Mouse (Mus musculus) lung, postnatal 14 days (tissue): ENCODE results near the gene Pcp4l1.
"Not testable (repeated sequence)": the region's sequence is repeated elsewhere in the genome, so short reads cannot be mapped to it uniquely, and the experiment has no call there.

Experiments used
- DNase-seq: peaks from one replicate; pipeline ENCODE4 v3.0.0; 2021

The Pcp4l1 gene

DNA sequence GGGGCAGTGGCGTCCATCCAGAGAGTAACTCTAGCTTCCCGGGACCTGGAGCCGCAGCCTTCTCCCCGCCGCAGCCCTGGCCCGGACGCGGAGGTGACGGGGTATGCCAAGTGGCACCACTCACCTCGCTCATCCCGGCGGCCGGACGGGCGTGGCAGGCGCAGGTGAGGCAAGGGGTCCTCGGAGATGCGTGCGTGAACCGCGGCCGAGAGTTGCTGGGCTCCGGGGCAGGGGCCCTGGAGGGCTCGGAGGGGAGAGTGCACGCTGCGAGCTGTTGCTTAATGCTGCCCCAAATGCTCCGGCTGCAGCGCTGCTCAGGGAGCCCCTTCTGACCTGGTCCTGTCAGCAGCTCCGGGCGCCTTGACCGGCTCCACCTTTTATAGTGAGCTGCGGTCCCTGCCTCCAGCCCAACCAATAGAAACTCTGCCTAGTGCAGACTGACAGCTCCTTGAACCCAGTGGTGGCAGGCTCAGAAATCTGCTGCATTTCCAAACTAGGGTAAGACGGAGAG is at the start of gene Pcp4l1:
Gene Pcp4l1 (minus strand): TSS at position 382 of the 511 bp plus-strand sequence.
- peak; percentile 57 for DNase-seq

DNA sequence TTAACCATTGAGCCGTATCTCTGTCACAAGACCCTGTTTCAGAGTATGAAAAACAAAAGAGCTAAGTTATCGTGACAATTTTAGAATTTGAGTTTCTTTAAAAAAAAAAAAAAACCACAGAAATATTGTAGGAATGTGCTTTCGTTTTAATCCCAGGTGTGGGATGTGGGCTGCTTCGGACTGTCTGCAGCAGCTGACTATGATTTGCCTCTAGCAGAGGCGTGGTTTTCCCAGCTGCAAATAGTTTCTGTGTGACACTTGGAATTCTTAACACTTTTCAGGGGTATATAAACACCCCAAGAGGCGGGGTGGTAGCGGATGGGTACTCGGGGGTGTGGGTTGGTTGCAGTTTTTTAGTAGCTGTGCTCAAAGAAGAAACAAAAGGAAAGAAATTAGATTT is 49.3 kb upstream of the Pcp4l1 start:
- no peak for DNase-seq

DNA sequence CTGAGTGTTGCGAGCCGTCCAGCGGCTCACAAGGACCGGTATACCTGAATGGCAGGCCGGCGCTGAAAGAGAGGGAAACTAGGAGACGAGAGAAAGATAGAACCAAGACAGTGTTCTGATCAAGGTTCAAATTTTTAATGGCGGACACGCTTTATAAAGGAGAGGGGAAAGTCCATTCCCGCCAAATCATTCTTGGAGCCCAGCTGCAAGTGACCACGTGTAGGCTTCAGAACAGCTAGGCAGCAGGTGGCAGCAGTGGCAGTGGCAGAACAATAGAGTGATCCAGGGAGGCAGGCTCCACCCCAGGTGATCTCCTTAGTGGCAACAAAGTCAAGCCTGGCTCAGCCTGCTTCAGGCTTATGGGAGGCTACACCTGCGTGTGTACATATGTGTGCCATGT is 45.9 kb upstream of the Pcp4l1 start:
- DNase-seq, result not testable (repeated sequence)

DNA sequence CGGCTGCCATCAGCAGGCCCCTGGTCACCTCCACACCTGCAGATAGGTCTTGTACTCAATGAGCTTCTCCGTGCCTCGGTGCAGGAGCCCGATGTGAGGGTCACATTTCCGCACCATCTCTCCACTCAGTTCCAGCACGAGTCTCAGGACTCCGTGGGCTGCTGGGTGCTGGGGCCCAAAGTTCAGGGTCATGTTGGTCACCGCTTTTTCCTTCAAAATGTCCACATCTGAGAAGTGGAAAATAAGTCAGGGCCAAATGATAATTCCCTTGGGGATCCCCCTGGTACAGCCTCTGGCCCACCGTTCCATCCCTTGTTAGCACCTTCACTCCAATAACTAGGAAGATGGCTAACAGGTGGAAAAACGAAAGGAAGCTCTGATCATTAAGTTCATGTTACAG is 44.8 kb upstream of the Pcp4l1 start:
- no peak for DNase-seq

DNA sequence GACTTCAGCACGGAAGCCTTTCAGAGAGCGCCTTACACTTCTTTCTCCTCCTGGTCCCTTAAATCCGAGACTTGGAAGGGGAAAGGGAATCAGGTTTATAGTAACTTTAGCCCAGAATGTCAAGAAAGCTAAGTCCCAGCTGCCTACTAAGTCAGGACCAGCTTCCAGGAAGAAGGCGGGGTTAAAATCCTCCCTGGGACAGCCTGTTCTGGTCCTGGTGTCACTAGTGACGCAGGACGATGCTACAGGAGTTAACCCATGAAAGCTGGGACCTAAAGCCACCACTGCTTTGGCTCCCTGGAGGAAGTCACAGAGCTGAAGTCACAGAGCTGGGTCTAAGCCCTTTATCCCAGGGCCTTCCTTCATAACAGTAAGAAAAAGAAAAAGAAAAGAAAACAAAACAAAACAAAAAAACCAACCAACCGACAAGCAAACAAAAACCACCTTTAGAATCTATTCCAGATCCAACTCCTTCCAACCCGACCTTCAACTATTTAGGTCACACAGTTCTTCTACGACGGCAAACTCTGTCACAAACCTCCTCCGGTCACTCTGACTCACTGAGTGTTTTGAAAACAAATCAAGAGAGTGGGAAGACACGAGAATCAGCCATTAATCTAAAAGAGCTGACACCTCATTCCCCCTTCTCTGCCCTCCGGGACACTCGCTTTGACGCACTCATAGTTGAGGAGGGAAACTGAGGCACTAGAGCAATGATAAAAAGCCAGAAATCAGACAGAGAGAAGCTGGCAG is 44.1 kb upstream of the Pcp4l1 start:
- DNase-seq, result no peak

DNA sequence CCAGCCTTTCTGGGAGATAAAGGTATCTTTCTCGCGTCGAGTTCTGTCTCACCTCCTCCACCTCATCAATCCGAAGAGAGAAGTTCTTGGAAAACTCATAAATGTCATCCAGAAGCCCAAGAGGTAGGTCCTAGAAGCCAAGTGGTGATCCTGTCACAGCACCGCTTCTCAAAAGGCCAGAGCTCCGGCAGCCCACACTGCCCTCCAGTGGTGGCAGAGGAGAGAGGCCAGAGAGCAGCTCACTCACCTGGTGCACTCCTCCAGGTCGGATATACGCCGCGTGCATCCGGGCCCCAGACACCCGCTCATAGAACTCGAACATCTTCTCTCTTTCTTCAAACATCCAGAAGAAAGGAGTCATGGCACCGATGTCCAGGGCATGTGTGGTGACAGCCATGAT is 42.4 kb upstream of the Pcp4l1 start:
- peak; percentile 73 for DNase-seq

DNA sequence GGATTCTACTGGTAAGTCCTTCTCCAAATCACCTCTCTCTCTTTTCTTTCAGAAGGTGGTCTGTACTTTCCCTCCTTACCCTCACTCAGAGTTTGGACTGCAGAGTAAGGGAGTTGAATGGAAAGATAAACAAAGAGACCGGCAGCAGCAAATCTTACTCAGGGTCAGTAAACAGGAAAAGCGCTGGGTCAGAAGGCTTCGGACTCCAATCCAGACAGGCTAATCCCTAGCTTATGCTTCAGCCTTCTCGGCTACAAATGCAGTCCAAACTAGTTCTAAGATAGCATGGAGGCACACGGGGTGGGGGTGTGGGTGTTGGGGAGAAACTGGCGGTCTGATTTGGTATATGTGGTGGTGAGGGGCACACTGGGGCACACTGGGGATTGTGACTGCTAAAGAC is 41.4 kb upstream of the Pcp4l1 start:
- DNase-seq, result no peak

DNA sequence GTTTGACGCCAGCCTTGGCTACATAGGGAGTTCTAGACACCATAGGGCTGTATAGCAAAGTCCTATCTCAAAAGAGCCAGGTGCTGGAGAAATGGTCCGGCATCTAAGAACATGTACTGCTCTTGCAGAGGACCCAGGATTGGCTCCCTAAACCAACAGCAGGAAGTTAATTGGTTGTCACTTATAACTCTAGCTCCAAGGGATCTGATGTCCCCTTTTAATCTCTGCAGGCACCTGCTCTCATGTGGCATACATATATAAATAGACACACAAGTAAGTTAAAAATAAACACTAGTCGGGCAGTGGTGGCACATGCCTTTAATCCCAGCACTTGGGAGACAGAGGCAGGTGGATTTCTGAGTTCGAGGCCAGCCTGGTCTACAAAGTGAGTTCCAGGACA is 39.7 kb upstream of the Pcp4l1 start:
- DNase-seq, result no peak

DNA sequence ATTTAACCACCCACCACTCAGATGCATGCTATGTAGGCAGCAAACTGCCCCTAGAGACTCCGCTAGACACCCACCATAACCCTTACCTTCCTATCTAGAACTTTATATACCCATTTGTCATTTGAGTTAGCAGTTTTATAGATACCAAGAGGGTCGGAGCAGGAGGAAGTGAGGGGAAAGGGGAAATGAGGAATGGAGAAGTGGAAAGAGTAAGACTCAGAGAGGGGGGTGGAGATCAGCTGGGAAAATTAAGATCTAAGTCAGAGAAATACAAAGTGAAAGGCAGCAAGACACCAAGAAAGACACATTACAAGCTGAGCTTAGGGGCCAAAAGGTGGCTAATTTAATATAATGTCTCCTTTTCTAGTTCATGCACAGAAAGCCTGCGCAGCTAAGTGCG is 38.5 kb upstream of the Pcp4l1 start:
- DNase-seq, result no peak

DNA sequence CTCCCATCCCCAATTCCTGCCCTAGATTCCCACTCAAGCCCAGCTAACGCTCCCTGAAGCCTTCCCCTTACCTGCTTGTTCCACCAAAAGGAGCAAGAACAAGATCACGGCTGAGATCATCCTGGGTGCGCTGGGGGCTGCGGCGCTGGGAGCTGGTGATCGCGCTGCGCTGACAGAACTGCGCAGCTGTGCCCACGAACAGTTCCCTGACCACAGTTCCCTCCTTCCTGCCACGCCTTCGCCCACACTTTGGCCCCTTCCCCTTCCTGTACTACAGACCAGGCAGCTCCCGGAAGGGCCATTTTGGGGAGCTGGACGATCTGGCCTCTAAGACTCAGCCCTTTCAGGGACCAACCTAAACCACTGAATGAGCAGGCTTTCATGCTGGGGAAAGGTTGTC is 38.1 kb upstream of the Pcp4l1 start, which contains the start of gene Fcer1g:
Gene Fcer1g (minus strand): TSS at position 240 of the 400 bp plus-strand sequence.
- DNase-seq, result no peak

DNA sequence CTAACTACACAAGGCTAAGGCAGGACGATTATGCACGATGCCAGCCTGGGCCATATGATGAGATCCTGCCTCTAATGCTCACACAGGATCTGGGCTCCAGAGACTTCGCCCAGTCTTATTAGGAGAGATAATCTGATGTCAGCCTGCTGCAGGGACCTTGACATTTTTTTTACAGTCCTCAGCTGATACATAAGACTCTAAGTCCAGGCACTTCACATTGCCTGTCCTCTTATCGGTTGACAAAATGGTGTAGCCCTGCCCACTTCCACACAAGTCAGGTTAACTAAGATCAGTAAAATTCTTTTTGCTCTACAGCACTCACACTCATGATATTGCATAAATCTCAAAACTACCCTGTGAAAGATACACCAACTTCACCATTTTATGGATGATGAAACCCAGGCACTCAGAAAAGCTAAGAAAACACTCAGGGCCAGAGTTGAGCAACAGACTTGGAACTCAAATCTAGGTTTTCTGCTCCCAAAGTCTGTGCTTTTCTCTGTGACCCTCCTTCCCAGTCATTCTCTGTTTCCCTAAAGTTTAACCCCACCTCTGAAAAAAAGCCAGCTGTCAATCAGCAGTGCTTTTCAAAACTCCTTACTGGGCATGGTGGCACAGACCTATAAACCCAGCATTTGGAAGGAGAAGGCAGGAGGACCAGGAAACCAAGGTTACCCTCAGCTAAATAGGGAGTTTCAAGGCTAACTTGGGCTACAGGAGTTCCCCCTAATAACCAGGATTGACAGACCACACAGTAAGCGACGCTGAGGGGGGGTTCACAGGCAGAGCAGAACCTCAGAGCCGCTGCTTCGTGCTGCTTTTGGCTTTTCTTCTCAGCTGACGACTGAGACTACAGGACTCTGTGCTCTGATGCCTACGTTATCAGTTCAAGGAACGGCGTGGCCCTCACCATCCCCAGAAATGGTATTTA is 37.0 kb upstream of the Pcp4l1 start:
- no peak for DNase-seq

DNA sequence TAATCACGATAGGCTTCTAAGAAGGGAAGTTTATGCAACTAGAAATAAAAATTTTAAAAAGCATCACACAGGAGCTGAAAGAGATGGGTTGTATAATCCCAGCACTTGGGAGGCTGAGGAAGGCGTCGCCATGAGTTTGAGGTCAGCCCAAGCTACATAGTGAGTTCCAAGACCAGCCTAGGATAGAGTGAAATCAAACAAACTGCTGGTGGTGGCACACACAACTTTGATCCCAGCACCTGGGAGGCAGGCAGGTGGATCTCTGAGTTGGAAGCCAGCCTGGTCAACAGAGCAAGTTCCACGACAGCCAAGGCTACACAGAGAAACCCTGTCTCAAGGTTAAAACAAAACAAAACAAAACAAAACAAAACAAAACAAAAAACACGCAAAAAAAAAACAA is 36.3 kb upstream of the Pcp4l1 start:
- no peak for DNase-seq

DNA sequence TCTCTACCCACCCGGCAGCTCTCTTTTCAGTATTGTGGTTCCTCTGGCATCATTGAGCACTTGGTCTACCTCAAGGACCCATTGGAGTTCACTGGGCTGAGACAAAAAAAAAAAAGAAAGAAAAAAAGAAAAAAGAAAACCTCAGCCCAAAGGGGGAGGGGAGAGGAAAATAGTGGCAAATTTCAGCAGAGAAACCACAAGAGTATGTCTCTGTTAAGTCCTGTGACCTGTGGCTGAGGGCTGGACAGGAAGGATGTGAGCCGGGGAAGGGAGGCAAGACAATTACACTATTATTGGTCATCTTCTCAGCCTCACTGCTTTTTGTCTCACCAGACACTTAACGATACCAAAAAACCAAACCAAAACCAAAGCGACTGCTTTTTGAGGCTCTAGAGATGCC is 35.8 kb upstream of the Pcp4l1 start:
- DNase-seq, result no peak

DNA sequence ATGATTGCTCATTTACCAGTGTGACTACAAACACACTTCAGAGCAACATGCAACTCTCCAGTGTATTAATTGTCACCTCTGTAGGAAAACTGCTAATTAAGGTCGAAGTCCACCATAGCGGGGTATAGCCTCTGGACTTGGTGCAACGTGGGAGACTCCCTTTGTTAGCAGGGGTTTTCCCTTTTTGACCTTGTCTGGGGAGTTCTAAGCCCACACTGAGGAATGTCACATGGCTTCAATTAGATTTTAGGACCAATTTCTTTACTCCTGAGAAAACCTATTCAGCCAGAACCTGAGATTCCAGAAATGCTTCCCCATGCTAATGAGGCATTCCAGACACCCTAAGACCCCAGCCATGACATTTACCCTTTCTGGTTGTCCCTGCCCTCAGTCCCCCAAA is 34.1 kb upstream of the Pcp4l1 start:
- no peak for DNase-seq

DNA sequence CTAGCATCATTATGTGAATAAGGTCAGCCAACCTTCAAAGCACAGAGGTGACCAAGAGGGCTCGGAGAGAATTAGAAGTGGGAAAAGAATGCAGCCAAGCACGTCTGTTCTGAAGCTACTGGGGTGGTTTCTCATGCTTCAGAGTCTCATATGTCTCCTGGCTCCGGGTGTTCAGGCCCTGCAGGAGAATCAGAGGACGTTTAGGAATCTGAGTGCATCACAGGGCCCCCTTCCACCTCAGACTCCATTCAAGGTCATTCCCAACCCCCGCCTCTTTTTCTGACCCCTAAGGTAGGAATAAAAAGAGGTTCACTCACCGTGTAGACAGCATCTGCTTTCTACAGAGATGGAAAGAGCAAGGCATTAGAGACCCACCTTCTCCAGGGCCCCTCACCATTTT is 33.7 kb upstream of the Pcp4l1 start:
- DNase-seq, result no peak

DNA sequence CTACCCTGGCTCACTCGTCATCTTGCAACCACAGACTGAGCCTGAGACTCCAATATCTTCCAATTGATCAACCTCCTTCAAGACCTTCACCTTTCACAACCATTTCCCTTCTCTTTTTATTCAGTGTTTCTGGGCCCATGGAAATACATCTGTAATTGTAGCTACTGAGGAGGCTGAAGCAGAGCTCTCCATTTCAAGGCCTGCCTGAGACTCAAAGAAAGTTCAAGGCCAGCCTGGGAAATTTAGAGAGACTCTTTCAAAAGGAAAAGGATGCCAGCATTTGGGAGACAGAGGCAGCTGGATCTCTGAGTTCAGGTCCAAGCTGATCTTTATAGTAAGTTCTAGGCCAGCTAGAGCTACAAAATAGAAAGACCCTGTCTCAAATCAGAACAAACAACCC is 31.8 kb upstream of the Pcp4l1 start:
- DNase-seq, result no peak

DNA sequence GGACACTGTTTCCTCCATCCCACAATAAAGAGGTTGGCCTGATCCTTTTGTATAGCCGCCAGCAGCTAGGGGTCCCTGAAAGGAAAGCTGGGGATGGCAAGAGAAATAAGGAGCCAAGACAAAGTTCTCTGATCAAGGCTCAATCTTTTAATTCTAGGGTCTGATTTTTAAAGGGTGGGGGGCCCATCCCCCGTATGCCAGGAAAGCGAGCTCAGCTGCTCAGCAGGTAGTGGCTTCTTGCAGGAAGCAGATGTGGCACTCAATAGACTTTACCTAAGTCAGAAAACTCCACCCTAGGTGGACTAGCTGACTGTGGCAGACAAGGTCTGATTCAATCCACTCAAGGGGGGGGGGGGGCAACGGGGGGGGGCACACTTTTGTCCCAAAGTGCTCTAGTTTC is 30.7 kb upstream of the Pcp4l1 start:
- no peak for DNase-seq

DNA sequence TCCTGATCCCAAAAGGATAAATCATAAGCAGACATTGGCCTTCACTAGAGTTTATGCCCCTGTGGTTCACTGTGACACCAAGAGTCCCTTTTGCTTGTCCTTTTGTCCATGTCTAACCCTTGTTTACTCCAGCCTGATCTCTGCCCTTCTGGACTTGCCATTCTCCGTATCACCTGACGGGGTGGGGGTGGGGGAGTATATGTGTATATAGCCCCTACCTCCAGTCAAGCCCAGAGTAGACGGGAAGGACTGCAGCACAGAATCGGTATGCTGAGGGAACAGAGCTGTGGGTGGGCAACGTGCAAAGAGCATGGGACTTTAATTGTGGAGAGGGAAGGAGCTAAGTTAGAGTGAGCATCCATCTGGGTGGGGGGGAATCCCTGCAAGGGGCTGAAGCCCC is 28.8 kb upstream of the Pcp4l1 start, which contains the start of gene Apoa2:
Gene Apoa2 (plus strand): TSS at position 198 of the 400 bp plus-strand sequence.
- no peak for DNase-seq

DNA sequence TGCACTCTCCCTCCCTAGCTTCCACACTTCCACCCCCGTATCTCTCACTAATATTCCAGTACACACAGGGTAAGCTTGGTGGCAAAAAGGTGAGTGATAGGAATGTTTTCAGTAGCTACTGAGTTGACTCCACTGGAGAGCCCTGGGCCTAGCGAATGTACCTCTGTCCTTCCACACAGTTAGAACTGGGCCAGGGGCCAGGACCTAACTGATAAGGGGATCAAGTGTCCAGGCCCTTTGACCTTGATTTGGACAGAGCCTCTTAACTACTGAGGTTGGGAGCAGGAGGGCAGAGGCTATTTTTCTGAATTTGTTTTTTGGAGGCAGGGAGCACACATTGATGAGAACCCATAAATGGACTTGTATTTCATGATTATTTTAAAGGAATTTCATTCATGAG is 27.7 kb upstream of the Pcp4l1 start:
- no peak for DNase-seq

DNA sequence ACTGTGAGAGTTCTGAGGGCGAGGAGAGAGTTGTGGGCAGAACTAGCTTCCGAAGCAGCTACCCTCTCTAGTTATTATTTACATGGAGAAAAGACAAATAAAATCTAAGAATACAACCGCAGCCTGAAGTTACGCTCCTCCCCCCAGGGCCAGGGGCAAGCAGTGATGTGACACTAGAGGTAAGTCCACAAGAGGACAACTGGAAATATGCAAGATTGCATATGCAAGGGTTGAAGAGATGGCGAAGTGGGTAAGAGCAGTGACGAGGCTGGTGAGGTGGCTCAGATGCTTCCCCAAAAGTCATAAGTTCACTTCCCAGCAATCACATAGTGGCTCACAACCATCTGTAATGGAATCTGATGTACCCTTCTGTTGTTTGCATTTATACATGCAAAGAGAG is 27.1 kb upstream of the Pcp4l1 start:
- no peak for DNase-seq

DNA sequence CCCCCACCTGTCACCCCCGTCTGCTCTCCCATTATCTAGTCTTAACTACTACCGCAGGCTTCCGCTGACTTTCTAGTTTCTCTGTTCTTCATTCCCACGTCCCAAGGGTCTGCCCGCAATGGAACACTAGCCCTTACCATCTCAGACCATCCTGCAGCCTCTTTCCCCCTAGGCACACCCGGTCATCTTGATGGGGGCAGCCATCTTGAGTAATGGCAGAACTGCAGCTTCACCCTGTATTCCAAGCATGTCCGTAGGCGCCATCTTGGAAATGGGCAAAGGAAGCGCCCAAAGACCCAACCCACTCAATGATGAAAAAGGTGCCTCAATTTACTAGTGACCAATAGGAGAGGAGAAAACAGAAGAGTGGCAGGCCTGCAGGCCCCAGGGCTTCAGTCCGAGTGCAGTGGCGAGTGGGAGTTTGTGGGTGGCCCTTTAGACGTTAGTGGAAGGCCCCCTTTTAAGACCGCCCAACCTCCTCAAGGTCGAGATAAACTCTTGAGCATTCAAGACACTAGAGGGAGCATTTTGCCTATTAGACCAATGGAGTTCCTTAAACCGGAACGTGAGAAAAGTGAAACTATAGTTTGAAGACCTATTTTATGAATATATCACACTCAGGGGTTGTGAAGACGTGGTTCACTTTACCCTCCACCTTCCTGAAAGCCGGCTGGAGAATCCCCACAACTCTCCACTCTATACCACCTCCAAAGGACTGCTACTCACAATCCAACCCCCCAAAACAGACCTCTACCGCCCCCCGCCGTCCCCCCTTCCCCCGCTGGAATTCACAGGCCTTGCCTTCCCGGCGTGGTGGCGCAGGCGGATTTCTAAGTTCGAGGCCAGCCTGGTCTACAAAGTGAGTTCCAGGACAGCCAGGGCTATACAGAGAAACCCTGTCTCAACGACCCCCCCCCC is 26.4 kb upstream of the Pcp4l1 start, which contains the start of gene Tomm40l:
Gene Tomm40l (minus strand): TSS at position 277 of the 918 bp plus-strand sequence.
- peak; percentile 89 for DNase-seq
